Comparison of ENCODE assay signal across 12 mouse cellular contexts in the genomic region with DNA sequence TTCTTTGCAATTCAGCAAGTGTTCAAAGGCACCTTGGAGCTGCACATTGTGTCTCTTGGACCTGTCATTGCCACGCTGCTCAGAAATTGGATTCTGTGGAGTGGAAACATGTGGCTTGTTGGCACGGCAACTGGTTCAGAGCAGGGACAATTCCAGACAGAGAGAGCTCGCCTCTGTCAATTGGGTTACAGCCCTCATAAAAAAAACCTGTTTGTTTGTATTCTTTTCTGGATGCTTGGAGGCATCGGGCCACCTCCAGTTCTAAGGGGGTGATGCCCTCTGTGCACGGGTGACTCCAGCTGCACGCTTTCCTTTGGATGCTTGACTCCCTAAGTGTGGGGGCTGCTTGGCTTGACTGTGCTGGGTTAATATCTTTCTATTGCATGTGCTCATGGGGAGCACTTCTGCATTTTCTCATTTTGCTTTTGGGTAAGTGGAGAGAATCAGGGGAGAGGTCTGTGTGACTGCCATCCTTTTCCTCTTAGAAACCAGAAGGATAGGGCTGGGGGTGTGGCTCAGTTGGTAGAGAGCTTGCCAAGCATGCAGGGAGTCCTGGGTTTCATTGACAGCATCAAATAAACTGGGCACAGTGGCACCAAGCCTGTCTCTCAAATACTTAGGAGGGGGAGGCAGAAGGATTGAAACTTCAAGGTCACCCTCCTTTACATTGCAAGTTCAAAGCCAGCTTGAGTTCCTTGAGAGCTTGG.
DNase-seq lines count a peak whose midpoint lies in the region; TF ChIP-seq lines count a peak whose summit lies in the region.
"Had no signal": no experiment of that assay in that cellular context is flagged by ENCODE, and none has a peak within 500 bp of the region (broad histone marks: within the 10 kb centered on the region; RNA-seq: fewer than 3 reads in every experiment).

No protein-coding gene starts in this region.

- H3K4me1 ChIP-seq in heart, embryonic 10.5 days, result no peaks in the 10 kb centered on the region

- no peak for TF ChIP-seq POLR2A in brain, embryonic 14.5 days (IDR thresholded peaks at IDR 0.05; ENCODE audit: borderline replicate concordance, extremely low read depth, insufficient read depth, insufficient read length, poor library complexity, severe bottlenecking)

- WGBS in heart, embryonic 10.5 days, result 69% methylated on average over 6 of the region's 6 CpGs

- H3K27me3 ChIP-seq in heart, embryonic 10.5 days (ENCODE audit: insufficient read depth, poor library complexity, severe bottlenecking), result peaks cover 4% of the 10 kb centered on the region; the same call in 1 of the 2 replicates
- H3K27me3 ChIP-seq: CH12.LX had no signal

- DNase-seq in heart, adult 18-20 months, result peak; percentile 53 to 63
- no peak for DNase-seq in heart, embryonic 10.5 days (ENCODE audit: low spot score)
- peak; percentile 38 for DNase-seq in lung, postnatal 10 days
- no peak for DNase-seq in lung, postnatal 4 days
- DNase-seq in brain, embryonic 14.5 days (ENCODE audit: low read depth), result peak; percentile 65
- peak; percentile 18 to 37 for DNase-seq in layer of hippocampus, adult 2 months (ENCODE audit: low spot score in 2 of 2)
- DNase-seq in spleen, adult 12 weeks (ENCODE audit: low spot score), result no peak
- no peak for DNase-seq in neural tube, embryonic 10.5 days (ENCODE audit: extremely low spot score, low spot score)
- DNase-seq: liver, postnatal 0 days; thymus, postnatal 4 days had no signal

- no peaks in the 10 kb centered on the region for H3K9me3 ChIP-seq in heart, embryonic 10.5 days

- no peak overlapping the region for H3K4me3 ChIP-seq in heart, embryonic 10.5 days
- no peak overlapping the region for H3K4me3 ChIP-seq in layer of hippocampus, adult 2 months
- H3K4me3 ChIP-seq: heart, adult 2 months had no signal

- no peak overlapping the region for H3K27ac ChIP-seq in heart, embryonic 10.5 days
- H3K27ac ChIP-seq in layer of hippocampus, adult 2 months, result peak overlapping the region; percentile 51; the same call in 1 of the 2 replicates
- H3K27ac ChIP-seq: heart, adult 2 months had no signal

- H3K36me3 ChIP-seq in heart, embryonic 10.5 days, result no peaks in the 10 kb centered on the region

- TF ChIP-seq CTCF in brain, embryonic 14.5 days (IDR thresholded peaks at IDR 0.05; ENCODE audit: borderline replicate concordance, extremely low read depth, insufficient read depth, insufficient read length), result no peak
- no peak for TF ChIP-seq CTCF in layer of hippocampus, adult 2 months (conservative IDR thresholded peaks at IDR 0.05)

Comparison
In these comparisons a context has a peak if more than half of its experiments do, and no peak if none do; other contexts are left out.
1. DNase-seq: peak in heart, adult 18-20 months (2 of 2), lung, postnatal 10 days (single experiment), brain, embryonic 14.5 days (single experiment) and layer of hippocampus, adult 2 months (2 of 2); none in heart, embryonic 10.5 days (single experiment), lung, postnatal 4 days (0 of 2), spleen, adult 12 weeks (single experiment) and neural tube, embryonic 10.5 days (single experiment).